Mouse (Mus musculus): ENCODE data around the gene Dhrs1. TPM values are rescaled to one million over a fixed set of nuclear protein-coding genes. Genes with fewer than 3 reads are reported as not detected.
A peak's percentile ranks its signal among the peaks of the same experiment; 100 is the strongest.

Gene Dhrs1
- polyA plus RNA-seq, 1 experiment from 2014 or later = 70.8 TPM

DNA sequence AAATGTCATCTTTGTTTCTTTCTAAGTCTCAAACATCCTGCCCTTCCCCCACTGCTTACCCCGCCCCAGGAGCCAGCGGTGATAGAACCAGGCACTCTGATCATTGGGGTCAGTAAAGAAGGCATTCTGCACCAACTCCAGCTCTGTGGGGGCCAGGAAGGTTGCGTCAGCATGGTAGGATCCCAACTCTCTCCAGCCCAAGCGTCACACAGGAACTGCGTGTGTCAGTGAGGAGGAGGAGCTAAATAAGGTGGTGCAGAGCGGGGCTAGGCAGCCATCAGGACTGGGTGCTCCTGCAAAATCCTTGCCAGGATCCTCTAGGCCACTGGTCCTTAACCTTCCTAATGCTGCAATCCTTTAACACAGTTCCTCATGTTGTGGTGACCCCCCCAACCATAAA lies 25.8 kb downstream of the Dhrs1 start:
- H3K9ac ChIP-seq = no peak overlapping the region; the same call in 1 of the 2 replicates
- DNase-seq (ENCODE audit: low spot score) = no peak
- no peak overlapping the region for H3K27ac ChIP-seq
- peaks cover 12% of the 10 kb centered on the region; the same call in 1 of the 2 replicates for H3K4me1 ChIP-seq (replicated peaks; ENCODE audit: control insufficient read depth, insufficient read depth, low read length)
- H3K27me3 ChIP-seq (ENCODE audit: control insufficient read depth, insufficient read depth, low read length) = no peaks in the 10 kb centered on the region
- no peak overlapping the region for H3K4me3 ChIP-seq (replicated peaks; ENCODE audit: low read length)
- no peak for ATAC-seq (ENCODE audit: low FRiP score)
- 88% methylated on average over 6 of the region's 6 CpGs for WGBS
- H3K9me3 ChIP-seq (ENCODE audit: control insufficient read depth, low read length) = no peaks in the 10 kb centered on the region
- H3K4me2 ChIP-seq (replicated peaks) = no peak overlapping the region
- H3K36me3 ChIP-seq (replicated peaks; ENCODE audit: control insufficient read depth, insufficient read depth) = peaks cover 39% of the 10 kb centered on the region

DNA sequence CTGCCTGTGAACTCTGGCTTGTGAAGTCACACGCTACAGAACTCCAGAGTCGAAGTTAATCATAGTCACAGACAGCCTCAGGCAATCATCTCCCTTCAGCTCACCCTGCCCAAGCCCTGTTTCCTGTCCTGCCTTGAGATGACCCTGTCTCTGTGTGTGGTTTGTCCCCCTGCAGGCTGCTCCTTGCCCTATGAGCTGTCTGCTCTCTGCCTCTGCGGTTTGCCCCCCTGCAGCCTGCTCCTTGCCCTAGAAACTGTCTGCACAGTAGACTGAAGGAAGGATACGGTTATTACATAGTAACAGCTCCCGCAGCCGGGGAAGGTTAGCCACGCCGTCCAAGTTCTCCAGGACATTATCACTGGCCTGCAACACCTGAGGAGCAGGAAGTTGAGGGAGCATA lies 28.6 kb downstream of the Dhrs1 start:
- Histone ChIP-seq H3K4me1 (replicated peaks; ENCODE audit: control insufficient read depth, insufficient read depth, low read length) (peaks cover 7% of the 10 kb centered on the region; the same call in 1 of the 2 replicates), H3K9ac (no peak overlapping the region), H3K9me3 (ENCODE audit: control insufficient read depth, low read length) (no peaks in the 10 kb centered on the region), H3K27me3 (ENCODE audit: control insufficient read depth, insufficient read depth, low read length) (peaks cover 11% of the 10 kb centered on the region; the same call in 1 of the 2 replicates), H3K27ac (no peak overlapping the region), H3K4me3 (replicated peaks; ENCODE audit: low read length) (no peak overlapping the region), H3K4me2 (replicated peaks) (no peak overlapping the region), H3K36me3 (replicated peaks; ENCODE audit: control insufficient read depth, insufficient read depth) (peaks cover 39% of the 10 kb centered on the region)
- no peak for ATAC-seq (ENCODE audit: low FRiP score)
- DNase-seq (ENCODE audit: low spot score) = no peak
- 89% methylated on average over 8 of the region's 8 CpGs for WGBS

DNA sequence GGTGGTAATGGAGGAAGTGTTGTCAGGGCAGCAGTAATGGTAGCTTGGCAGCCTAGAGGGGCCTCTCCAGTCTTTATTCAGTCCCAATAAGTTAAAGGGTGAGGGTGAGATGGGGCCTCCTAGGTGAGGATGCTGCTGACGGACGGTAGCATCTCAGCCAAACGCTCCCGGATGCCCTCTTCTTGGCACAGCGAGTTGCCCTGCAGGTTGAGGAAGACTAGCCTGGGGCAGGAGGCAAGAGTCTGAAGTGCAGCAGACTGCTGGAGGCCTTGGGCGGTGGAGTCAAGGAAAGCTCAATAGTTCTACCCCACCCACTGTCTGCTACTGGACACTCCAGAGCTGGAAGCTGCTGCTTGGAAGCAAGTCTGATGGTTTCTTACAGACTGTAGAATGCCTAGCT lies 29.2 kb downstream of the Dhrs1 start:
- H3K4me2 ChIP-seq (replicated peaks) = no peak overlapping the region
- 95% methylated on average over 6 of the region's 6 CpGs for WGBS
- no peak overlapping the region for H3K27ac ChIP-seq
- no peak overlapping the region for H3K4me3 ChIP-seq (replicated peaks; ENCODE audit: low read length)
- peaks cover 11% of the 10 kb centered on the region; the same call in 1 of the 2 replicates for H3K27me3 ChIP-seq (ENCODE audit: control insufficient read depth, insufficient read depth, low read length)
- no peaks in the 10 kb centered on the region for H3K9me3 ChIP-seq (ENCODE audit: control insufficient read depth, low read length)
- DNase-seq (ENCODE audit: low spot score) (no peak), ATAC-seq (ENCODE audit: low FRiP score) (no peak)
- peaks cover 39% of the 10 kb centered on the region for H3K36me3 ChIP-seq (replicated peaks; ENCODE audit: control insufficient read depth, insufficient read depth)
- H3K4me1 ChIP-seq (replicated peaks; ENCODE audit: control insufficient read depth, insufficient read depth, low read length) = peaks cover 5% of the 10 kb centered on the region; the same call in 1 of the 2 replicates
- H3K9ac ChIP-seq = no peak overlapping the region

DNA sequence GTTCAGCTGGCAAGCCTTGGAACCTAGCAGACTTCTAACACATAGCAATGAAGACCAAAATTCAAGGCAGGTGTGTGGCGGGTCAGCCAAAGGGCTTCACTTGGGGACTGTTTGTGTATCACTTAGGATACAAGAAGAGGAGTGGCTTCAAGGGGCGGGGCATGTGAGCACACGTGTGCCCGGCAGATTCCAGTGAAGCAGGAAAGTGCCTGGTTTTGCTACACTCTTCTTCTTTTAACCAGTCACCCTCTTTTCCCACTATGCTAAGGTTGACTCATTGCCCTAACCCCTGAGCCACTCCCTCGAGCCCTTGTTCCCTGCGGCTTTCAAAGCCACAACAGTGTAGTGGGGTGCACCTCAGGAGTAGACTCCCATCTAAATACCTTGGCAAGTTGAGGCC lies 30.6 kb downstream of the Dhrs1 start:
- Histone ChIP-seq H3K9ac (no peak overlapping the region), H3K9me3 (ENCODE audit: control insufficient read depth, low read length) (no peaks in the 10 kb centered on the region), H3K4me2 (replicated peaks) (no peak overlapping the region), H3K4me1 (replicated peaks; ENCODE audit: control insufficient read depth, insufficient read depth, low read length) (no peaks in the 10 kb centered on the region), H3K4me3 (replicated peaks; ENCODE audit: low read length) (no peak overlapping the region), H3K27me3 (ENCODE audit: control insufficient read depth, insufficient read depth, low read length) (peaks cover 11% of the 10 kb centered on the region; the same call in 1 of the 2 replicates), H3K36me3 (replicated peaks; ENCODE audit: control insufficient read depth, insufficient read depth) (peaks cover 36% of the 10 kb centered on the region), H3K27ac (no peak overlapping the region)
- DNase-seq (ENCODE audit: low spot score) (no peak), ATAC-seq (ENCODE audit: low FRiP score) (no peak)
- WGBS = 47% methylated on average over 6 of the region's 6 CpGs

DNA sequence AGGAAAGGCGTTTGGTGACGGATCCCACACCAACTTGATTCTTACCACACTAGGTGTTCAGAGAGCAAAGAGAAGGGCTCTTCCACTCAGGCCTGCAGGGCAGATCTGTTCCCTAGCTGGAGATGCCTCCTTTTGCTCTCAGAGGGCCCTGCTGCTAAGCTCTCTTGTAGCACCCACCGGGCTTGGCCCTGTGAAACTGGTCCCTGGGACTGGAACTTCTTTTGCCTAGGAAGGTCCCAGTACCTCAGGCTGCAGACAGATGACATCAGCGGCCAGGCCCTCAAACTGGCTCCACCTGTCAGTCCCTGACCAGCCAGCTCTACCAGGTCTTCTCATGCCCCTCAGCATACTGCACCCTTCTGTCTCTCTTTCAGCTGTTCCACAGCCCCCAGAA lies 31.8 kb downstream of the Dhrs1 start, which contains the start of gene Tgm1:
Gene Tgm1 (minus strand): TSS at position 198 of the 394 bp plus-strand sequence.
- Histone ChIP-seq H3K4me2 (replicated peaks) (no peak within 1 kb of the TSS), H3K4me3 (replicated peaks; ENCODE audit: low read length) (no peak within 1 kb of the TSS), H3K36me3 (replicated peaks; ENCODE audit: control insufficient read depth, insufficient read depth) (peaks cover 27% of the 10 kb centered on the region), H3K27ac (no peak within 1 kb of the TSS), H3K9me3 (ENCODE audit: control insufficient read depth, low read length) (no peaks in the 10 kb centered on the region), H3K4me1 (replicated peaks; ENCODE audit: control insufficient read depth, insufficient read depth, low read length) (no peaks in the 10 kb centered on the region), H3K27me3 (ENCODE audit: control insufficient read depth, insufficient read depth, low read length) (peaks cover 11% of the 10 kb centered on the region; the same call in 1 of the 2 replicates), H3K9ac (no peak within 1 kb of the TSS)
- ATAC-seq (ENCODE audit: low FRiP score) = no peak
- DNase-seq (ENCODE audit: low spot score) = no peak
- 34% methylated on average over 4 of the region's 4 CpGs for WGBS

DNA sequence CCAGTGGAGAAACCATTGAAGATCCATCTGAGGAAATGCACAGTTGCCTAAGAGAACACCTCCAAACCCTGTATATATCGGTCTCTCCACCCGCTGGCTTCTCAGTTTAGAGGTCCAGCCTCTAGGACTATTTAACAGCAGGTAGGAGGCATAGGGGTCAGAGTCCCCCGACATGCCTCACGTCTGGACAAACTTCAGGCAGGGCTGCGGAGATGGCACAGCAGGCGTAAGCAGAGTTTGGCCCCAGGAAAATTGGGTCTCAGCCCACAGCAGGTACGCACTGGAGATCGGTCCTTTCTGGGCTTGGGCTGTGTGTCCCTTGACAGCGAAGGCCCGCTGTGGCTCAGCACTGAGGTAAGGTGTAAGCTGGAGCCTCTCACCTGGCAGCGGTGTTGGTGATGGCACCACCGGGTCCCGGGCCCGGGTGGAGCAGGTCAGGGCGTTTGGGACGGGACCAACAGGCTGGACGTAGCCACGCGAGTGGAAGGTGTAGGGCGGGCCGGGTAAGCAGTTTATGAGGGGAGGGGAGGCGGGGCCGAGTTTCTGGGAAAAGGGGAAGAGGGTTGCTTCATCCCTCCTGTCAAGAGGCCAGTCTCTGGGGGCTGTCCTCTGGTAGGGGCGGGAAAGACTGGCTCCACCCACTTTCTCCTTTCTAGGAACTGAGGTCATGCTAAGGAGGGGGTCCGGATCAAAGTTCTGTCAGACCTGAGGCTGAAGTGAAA lies 32.3 kb downstream of the Dhrs1 start:
- Histone ChIP-seq H3K4me1 (replicated peaks; ENCODE audit: control insufficient read depth, insufficient read depth, low read length) (no peaks in the 10 kb centered on the region), H3K9me3 (ENCODE audit: control insufficient read depth, low read length) (no peaks in the 10 kb centered on the region), H3K4me3 (replicated peaks; ENCODE audit: low read length) (no peak overlapping the region), H3K27ac (no peak overlapping the region), H3K27me3 (ENCODE audit: control insufficient read depth, insufficient read depth, low read length) (peaks cover 11% of the 10 kb centered on the region; the same call in 1 of the 2 replicates), H3K4me2 (replicated peaks) (no peak overlapping the region), H3K9ac (no peak overlapping the region), H3K36me3 (replicated peaks; ENCODE audit: control insufficient read depth, insufficient read depth) (peaks cover 22% of the 10 kb centered on the region)
- DNase-seq (ENCODE audit: low spot score) = no peak
- 16% methylated on average over 25 of the region's 25 CpGs for WGBS
- no peak for ATAC-seq (ENCODE audit: low FRiP score)

DNA sequence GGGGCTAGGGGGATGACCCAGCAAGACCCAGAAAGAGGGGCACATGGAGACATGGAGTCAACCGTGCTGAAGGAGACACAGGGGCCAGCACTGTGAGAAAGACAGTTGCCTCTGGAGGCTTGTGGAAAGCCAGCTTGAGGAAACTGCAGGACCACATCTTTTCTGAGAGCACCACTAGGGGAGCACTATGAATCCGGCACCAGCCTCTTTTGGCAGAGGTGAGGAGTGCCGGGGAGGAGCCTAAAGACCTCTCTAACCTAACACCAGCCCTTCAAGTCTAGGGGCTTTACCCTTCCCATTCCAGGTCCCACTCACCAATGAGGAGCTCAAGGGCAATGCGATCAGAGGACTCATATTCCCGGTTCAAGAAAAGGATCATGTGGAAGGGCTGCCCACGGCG lies 33.7 kb downstream of the Dhrs1 start:
- peaks cover 11% of the 10 kb centered on the region; the same call in 1 of the 2 replicates for H3K27me3 ChIP-seq (ENCODE audit: control insufficient read depth, insufficient read depth, low read length)
- no peak for ATAC-seq (ENCODE audit: low FRiP score)
- no peak overlapping the region for H3K27ac ChIP-seq
- 80% methylated on average over 7 of the region's 7 CpGs for WGBS
- H3K9ac ChIP-seq = no peak overlapping the region
- H3K4me2 ChIP-seq (replicated peaks) = no peak overlapping the region
- H3K4me3 ChIP-seq (replicated peaks; ENCODE audit: low read length) = no peak overlapping the region
- no peaks in the 10 kb centered on the region for H3K4me1 ChIP-seq (replicated peaks; ENCODE audit: control insufficient read depth, insufficient read depth, low read length)
- H3K9me3 ChIP-seq (ENCODE audit: control insufficient read depth, low read length) = no peaks in the 10 kb centered on the region
- DNase-seq (ENCODE audit: low spot score) = no peak
- peaks cover 8% of the 10 kb centered on the region for H3K36me3 ChIP-seq (replicated peaks; ENCODE audit: control insufficient read depth, insufficient read depth)

DNA sequence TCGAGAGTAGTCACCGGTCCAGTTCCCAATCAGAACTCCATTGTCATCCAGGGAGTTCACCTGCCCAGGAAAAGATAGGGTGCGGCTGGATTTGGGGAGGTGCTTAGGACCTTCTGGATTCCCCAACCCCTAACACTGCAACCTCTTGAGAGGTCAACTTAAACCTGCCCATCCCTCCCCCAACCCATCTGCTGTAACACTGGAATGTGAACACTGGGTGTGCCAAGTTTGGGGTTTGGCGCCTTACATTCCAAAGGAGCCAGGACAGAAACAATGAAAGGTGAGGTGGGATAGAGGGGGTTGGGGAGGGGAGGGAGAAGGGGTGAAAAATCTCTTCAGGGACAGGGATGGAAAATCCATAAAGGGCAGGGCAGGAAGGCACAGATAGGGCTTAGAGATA lies 36.0 kb downstream of the Dhrs1 start:
- ATAC-seq (ENCODE audit: low FRiP score) (0 out of 2 replicates have a peak, but pooled peaks have one; percentile 7), DNase-seq (ENCODE audit: low spot score) (no peak)
- no peaks in the 10 kb centered on the region for H3K36me3 ChIP-seq (replicated peaks; ENCODE audit: control insufficient read depth, insufficient read depth)
- no peak overlapping the region for H3K27ac ChIP-seq
- H3K9me3 ChIP-seq (ENCODE audit: control insufficient read depth, low read length) = no peaks in the 10 kb centered on the region
- no peaks in the 10 kb centered on the region for H3K4me1 ChIP-seq (replicated peaks; ENCODE audit: control insufficient read depth, insufficient read depth, low read length)
- no peak overlapping the region for H3K4me2 ChIP-seq (replicated peaks)
- H3K4me3 ChIP-seq (replicated peaks; ENCODE audit: low read length) = no peak overlapping the region
- no peak overlapping the region for H3K9ac ChIP-seq
- H3K27me3 ChIP-seq (ENCODE audit: control insufficient read depth, insufficient read depth, low read length) = peaks cover 11% of the 10 kb centered on the region; the same call in 1 of the 2 replicates
- 86% methylated on average over 4 of the region's 4 CpGs for WGBS

DNA sequence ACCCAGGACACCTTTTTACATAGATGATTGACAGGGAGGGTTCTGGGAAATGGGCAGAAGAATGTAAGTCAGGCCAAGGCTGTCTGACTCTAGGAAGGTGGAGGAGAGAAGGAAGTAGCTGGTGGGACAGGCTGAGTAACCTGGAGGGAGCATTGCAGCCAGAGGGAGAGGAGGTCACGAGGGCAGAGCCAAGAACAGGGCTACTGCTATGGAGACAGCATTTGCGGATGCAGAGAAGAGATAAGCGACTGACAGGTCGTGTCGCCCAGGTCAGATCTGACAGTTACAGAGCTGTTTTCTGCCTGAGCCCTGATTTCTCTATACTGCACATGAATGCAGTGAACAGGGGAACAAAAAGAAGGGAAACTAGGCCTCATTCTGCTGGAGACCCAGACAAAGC lies 38.1 kb downstream of the Dhrs1 start:
- Histone ChIP-seq H3K36me3 (replicated peaks; ENCODE audit: control insufficient read depth, insufficient read depth) (no peaks in the 10 kb centered on the region), H3K4me1 (replicated peaks; ENCODE audit: control insufficient read depth, insufficient read depth, low read length) (no peaks in the 10 kb centered on the region), H3K4me2 (replicated peaks) (no peak overlapping the region), H3K9ac (no peak overlapping the region), H3K27ac (no peak overlapping the region), H3K27me3 (ENCODE audit: control insufficient read depth, insufficient read depth, low read length) (no peaks in the 10 kb centered on the region), H3K4me3 (replicated peaks; ENCODE audit: low read length) (no peak overlapping the region), H3K9me3 (ENCODE audit: control insufficient read depth, low read length) (no peaks in the 10 kb centered on the region)
- ATAC-seq (ENCODE audit: low FRiP score) (no peak), DNase-seq (ENCODE audit: low spot score) (no peak)
- WGBS = 85% methylated on average over 5 of the region's 5 CpGs

Measured in hindbrain, embryonic 14.5 days (tissue).